Mouse (Mus musculus) heart, adult 8-10 months (tissue): ENCODE data around the gene Kdm1b. TPM values are rescaled to one million over a fixed set of nuclear protein-coding genes. Genes with fewer than 3 reads are reported as not detected.

ENCODE experiments used
- DNase-seq: peaks from one replicate; pipeline ENCODE4 v3.0.0; 2022; ENCODE audit warnings: low spot score
- total RNA-seq, 4 experiments: library from RNA; stranded (reverse); gene quantifications; 2 replicates each; pipeline ENCODE4 v1.2.4; 2022

The Kdm1b gene
- total RNA-seq, 4 experiments from 2014 or later: 9.0 to 12.2 (median 11.1) TPM

DNA sequence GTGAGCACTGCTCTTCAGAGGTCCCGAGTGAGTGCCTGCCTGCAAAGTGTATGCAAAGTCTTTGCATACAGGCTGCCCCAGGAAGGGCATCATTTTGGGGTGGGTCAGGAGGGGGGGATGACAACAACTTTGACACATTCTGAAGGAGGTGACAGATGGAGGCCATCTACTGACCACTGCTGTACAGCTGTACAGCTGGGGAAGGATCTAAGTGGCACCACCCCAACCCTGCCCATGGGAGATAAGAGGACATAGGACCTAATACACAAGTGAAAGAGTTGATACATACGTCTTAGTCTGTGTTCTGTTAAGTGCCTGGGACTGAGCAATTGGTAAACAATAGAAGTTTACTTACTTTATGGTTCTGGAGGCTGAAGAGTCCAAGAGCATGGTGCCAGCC, 65.9 kb downstream of the Kdm1b start:
- DNase-seq: no peak

DNA sequence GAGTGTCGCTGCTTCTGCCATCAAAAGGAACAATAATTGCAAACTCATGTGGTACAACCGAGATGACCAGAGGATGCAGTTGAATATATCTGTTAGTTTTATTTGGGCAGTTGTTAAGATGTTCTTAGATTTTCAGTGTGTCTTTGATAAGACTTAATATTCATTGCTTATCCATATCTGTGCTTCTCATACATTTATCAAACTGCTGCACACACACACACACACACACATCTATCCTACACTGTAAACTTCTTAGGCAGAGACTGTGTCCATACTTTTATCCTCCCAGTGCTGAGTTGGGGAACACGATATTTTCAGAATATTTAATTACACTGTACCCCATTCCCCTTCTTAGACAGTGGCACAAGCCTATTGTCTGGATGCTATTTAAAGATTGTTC, 67.9 kb downstream of the Kdm1b start:
- DNase-seq: no peak

DNA sequence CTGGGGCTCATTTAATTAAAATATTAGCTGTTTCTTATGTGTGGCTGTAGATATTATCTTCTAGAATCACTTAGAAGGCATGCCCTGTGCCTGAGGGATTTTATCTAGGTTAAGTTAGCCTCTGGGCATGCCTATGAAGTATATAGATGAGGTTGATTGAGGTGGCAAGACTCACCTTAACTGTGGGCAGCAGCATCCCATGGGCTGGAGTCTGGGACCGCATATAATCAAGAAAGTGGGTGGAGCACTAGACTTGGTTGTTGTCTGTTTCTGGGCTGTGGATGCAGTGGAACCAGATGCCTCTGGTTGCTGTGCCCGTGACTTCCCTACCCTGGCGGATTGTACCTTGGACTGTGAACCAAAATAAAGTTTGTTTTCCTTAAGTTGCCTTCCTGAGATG, 68.8 kb downstream of the Kdm1b start:
- no peak for DNase-seq

DNA sequence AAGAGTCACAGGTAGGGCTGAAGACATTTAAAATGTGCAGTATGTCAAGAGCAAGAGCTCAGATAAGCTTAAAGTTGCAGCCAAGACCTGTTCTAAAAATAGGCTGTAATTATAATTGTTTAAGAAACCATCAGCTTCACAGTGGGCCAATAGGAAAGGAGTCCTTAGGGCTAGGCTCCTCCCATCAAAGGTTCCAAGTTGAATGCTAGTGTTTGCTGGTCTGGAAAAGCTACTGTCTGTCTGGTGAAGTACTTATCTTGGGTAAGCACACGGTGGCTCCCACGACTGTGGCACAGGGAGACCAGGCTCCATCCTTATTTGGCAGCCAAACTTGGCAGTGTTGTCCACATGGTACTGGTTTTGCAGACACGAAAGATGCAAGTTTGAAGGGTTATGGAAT, 69.6 kb downstream of the Kdm1b start:
- DNase-seq: no peak

DNA sequence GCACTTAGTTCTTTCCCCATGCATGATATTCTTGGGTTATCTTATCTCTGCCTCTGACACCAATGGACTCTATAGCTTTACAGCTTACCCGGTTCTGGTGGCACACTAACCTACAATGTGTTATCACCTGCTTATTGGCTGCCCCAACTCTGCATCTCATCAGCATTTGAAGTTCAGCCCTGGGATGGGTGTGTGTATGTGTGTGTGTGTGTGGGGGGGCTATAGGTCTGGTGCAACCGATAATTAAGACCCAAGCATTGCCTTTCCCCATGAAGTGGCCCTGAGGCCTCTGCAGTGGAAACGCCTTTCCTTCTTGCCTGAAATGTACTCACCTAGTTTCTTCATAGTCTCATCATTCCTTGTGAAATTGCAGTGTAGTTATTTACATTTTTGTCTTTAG, 72.7 kb downstream of the Kdm1b start:
- no peak for DNase-seq

DNA sequence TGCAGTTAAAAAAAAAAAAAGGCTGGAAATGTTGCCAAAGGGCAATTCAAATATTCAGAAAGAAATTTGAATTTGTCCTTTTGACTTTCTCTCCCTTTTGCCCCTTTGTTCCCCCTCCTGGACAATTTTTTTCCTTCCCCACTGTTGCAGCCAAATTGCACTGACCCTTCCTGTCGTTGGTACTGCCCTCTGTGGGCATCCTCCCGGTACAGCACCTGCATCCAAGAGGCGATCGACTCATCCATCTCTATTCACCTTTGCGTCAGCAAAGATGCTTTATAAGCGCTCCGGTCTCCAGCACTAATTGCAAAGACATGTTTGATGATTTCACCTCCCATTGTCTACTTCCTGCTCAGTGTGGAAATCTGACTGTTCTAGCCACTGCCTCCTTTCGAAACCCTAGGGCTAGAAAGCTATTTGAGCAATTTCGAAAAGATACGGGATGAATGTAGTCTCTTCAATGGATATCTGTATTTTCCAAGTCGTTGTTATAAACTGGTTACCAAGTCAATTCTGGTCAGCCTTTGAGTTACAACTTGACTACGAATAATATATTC, 78.1 kb downstream of the Kdm1b start:
- DNase-seq: no peak

DNA sequence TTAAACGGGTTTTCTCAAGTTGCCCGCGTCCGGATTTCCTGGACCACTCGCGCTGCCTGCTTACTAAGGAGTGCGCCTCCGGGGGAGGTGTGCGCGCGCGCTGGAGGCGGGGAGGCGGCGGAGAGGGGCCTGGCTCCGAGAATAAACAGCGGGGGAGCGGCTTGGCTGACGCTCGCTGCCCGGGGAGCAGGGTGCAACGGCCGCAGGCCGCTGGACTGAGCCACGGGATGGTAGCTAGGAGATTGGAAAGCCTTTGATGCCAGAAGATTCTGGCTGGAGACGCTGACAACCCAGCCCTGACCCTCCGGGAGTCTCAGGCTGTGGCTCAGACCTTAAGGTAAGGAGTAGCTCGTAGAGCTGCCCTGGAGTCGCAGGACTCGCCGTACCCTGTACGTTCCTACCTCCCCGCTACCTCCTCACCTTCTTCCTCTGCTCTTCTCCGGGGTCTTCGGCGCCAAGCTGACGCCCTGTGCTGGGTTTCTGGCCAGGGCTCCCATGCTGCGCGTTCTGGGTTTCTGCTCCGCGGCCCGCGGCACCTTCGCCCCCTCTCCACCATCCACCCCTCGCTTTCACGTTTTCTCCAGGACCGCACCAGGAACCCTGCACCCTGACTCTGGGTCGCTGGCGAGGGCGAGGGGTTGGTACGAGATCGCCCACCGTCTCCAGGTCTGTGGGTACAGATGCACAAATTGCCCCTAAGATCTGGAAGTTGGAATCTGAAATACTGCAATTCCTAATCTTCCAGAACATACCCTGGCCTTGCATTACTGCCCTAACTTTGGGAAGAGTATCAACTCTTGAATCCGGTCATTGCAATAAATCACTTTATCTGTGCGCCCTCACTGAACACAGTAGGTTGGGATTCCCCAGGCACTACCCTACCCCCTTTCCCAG, 79.5 kb downstream of the Kdm1b start, which contains the start of gene Rnf144b:
Gene Rnf144b (plus strand): TSS at position 120 of the 894 bp plus-strand sequence.
- no peak for DNase-seq

DNA sequence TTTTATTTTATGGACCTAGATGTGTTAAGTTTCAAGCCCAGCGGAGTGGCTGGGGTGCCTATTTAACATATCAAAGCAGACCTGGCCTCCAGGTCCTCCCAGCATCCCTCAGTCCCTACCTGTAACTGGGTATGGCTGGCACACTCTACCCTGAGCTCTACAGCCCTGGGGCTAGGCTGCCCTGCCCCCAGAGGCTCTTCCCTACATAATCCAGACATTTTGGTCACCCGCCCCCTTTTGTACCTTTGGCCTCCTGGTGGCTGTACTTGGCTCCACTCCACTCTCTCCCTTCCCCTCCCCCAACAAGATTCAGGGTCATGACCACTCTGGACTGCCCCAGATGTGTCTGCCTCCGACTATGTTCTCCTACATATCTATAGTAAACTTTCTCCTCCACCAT, 81.2 kb downstream of the Kdm1b start:
- DNase-seq: no peak

DNA sequence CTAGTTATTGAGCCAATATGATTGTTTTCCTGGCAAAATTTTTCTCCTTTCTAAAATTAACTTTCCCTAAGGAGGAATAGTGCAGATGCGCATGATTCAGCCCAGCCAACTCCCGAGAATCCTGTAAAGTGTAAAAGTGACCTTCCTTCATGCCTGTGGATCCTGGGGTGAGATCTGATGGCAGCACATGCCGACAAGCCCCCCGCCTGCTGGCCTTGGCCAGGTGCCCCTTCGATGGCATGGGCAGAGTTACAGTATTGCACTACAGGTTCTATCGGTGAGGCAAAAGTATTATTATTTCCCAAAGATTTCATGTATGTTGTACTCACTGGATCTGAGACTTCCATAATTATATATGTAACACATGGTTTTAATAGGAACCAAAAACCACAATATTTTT, 81.7 kb downstream of the Kdm1b start:
- no peak for DNase-seq

DNA sequence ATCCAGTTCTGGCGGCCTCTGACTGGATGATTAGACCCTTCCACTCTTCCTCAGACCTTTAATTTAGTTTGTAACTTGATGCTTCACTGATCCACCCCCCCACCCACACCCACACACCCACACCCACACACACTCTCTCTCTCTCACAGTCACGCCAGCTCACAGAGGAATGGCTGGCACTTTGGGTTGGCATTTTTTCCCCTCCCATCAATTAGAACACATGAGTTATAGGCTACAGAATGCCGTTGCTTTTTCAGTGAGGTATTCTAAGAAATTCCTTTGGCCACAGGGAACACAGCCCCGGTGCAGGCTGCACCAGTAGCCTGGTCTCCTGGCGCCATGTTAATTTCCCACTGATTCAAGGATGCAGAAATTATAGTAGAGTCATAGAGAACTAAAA, 82.3 kb downstream of the Kdm1b start:
- no peak for DNase-seq

DNA sequence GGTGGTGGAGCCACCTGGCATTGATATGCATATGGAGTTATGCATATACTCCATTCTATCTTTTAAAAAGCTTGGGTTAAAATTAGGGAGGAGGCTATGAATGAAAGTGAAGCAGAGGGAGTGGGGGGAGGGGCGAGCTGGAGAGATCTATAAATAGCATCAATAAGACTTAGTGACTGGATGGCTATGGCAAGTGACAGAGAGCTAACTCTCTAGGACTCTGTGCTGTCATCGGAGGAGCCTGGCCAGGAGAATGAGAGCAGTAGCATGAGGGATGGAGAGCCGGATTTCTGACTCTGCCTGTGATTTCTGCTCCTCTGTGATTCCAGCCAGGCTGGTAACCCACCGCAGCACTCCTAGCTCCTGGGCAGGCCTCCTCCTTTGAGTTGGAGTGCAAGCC, 85.8 kb downstream of the Kdm1b start:
- DNase-seq: no peak

DNA sequence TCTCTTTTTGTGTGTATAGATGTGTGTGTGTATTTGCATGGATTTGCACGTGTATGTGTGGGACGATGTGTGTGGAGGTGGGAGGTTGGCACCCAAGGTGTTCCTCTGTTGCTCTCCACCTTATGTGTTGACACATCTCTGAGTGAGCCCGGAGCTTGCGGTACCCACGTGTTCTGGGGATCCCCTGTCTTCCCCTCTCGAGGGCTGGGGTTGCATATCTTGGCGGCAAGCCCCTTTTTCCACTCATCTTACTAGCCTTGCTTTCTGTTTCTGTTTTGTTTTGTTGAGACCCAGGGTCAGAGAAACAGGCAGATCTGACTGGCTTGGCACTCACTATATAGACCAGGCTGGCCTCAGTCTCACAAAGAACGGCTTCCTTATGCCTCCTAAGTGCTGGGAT, 89.8 kb downstream of the Kdm1b start:
- DNase-seq: no peak

DNA sequence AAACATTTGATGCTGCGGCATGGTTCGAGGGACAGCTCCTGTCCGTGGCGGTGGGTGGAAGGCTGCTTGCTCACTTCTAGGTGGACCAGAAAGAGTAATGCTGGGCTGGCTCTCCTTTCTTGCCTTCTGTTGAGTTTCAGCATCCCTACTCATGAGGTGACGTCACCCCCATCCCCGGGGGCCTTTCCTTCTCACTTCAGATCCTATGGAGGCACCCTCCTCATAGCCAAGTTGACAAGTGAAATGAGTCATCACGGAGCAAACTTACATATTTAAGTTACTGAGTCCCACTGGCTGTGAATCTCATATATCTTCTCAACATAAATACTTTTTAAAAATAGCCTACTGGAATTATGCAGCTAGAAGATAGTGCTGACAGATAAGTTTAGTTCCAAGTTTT, 91.5 kb downstream of the Kdm1b start:
- DNase-seq: no peak

Other genes with a start within 250 kb of the Kdm1b start
- 100 to 1,000 TPM; 113 to 126 (median 121) TPM for gene Kif13a, start 113.6 kb upstream of the Kdm1b start, total RNA-seq
- gene Nhlrc1, start 28.6 kb upstream of the Kdm1b start, total RNA-seq: 1 to 10 TPM; 6.5 to 7.1 (median 6.7) TPM
- 1 to 10 TPM; 2.9 to 7.7 (median 4.4) TPM for gene Tpmt, start 1.2 kb downstream of the Kdm1b start, total RNA-seq
- 10 to 100 TPM; 30.1 to 39.9 (median 31.9) TPM for gene Dek, start 62.7 kb downstream of the Kdm1b start, total RNA-seq
- 10 to 100 TPM; 21.8 to 26.8 (median 26.2) TPM for gene Rnf144b, start 79.2 kb downstream of the Kdm1b start, total RNA-seq